ENCODE assay signal across 20 mouse cellular contexts in genomic region chr11:87707570-87707969, GRCm38 (mm10). TPM values are rescaled to one million over a fixed set of nuclear protein-coding genes. Genes with fewer than 3 reads are reported as not detected.
A peak's percentile ranks its signal among the peaks of the same experiment; 100 is the strongest.
DNase-seq lines count a peak whose midpoint lies in the region; ATAC-seq and TF ChIP-seq lines count a peak whose summit lies in the region.
"Had no signal": no experiment of that assay in that cellular context is flagged by ENCODE, and none has a peak within 500 bp of the region (broad histone marks: within the 10 kb centered on the region; RNA-seq: fewer than 3 reads in every experiment).

No protein-coding gene starts in this region.

- no peak for TF ChIP-seq EP300 in lung, postnatal 0 days (IDR thresholded peaks at IDR 0.05)

- DNase-seq in lung, postnatal 0 days (ENCODE audit: low spot score) = peak; percentile 15
- DNase-seq in lung, postnatal 4 days = no peak
- peak; percentile 28 for DNase-seq in ES-CJ7 (ENCODE audit: low read depth, low spot score)
- DNase-seq in brain, embryonic 14.5 days (ENCODE audit: low read depth) = peak; percentile 37
- no peak for DNase-seq in thymus, postnatal 14 days
- DNase-seq in heart, postnatal 4 days = no peak
- DNase-seq: cerebellum, adult 8-10 months; gastrocnemius, postnatal 14 days; kidney, postnatal 4 days; right cerebral cortex, postnatal 25 days; thymus, adult 18-20 months had no signal

- H3K9ac ChIP-seq in lung, postnatal 0 days (replicated peaks; ENCODE audit: low read depth) = no peak overlapping the region
- H3K9ac ChIP-seq in embryonic facial prominence, embryonic 12.5 days = no peak overlapping the region
- H3K9ac ChIP-seq: heart, embryonic 15.5 days; kidney, embryonic 15.5 days; stomach, embryonic 15.5 days had no signal

- no peaks in the 10 kb centered on the region for H3K36me3 ChIP-seq in lung, postnatal 0 days (ENCODE audit: insufficient read depth, low read length)
- no peaks in the 10 kb centered on the region for H3K36me3 ChIP-seq in embryonic facial prominence, embryonic 12.5 days
- H3K36me3 ChIP-seq: heart, embryonic 15.5 days; kidney, embryonic 15.5 days; stomach, embryonic 15.5 days had no signal

- ATAC-seq in lung, postnatal 0 days = no peak
- no peak for ATAC-seq in embryonic facial prominence, embryonic 12.5 days (ENCODE audit: insufficient number of reproducible peaks, insufficient read depth, low FRiP score, low TSS enrichment)
- no peak for ATAC-seq in erythroid progenitor cell, adult 5-6 weeks (replicated peaks; ENCODE audit: low FRiP score, poor library complexity, severe bottlenecking)
- ATAC-seq: forebrain, embryonic 14.5 days; midbrain, embryonic 16.5 days had no signal

- no peaks in the 10 kb centered on the region for H3K27me3 ChIP-seq in lung, postnatal 0 days (replicated peaks; ENCODE audit: insufficient read depth, low read length)
- H3K27me3 ChIP-seq in embryonic facial prominence, embryonic 12.5 days = no peaks in the 10 kb centered on the region
- H3K27me3 ChIP-seq: stomach, embryonic 15.5 days had no signal

- no peak for TF ChIP-seq POLR2A in brain, embryonic 14.5 days (IDR thresholded peaks at IDR 0.05; ENCODE audit: borderline replicate concordance, extremely low read depth, insufficient read depth, insufficient read length, poor library complexity, severe bottlenecking)

- no peak overlapping the region for H3K27ac ChIP-seq in lung, postnatal 0 days (ENCODE audit: low read length)
- H3K27ac ChIP-seq in embryonic facial prominence, embryonic 12.5 days = 0 out of 2 replicates have a peak overlapping the region, but pooled peaks have one; percentile 11
- H3K27ac ChIP-seq: heart, embryonic 15.5 days; kidney, embryonic 15.5 days; stomach, embryonic 15.5 days had no signal

- no peaks in the 10 kb centered on the region for H3K4me1 ChIP-seq in lung, postnatal 0 days (ENCODE audit: insufficient read depth, low read depth, low read length)
- H3K4me1 ChIP-seq in embryonic facial prominence, embryonic 12.5 days = peaks cover 5% of the 10 kb centered on the region; the same call in 1 of the 2 replicates

- no peaks in the 10 kb centered on the region for H3K9me3 ChIP-seq in lung, postnatal 0 days (ENCODE audit: low read length)
- no peaks in the 10 kb centered on the region for H3K9me3 ChIP-seq in embryonic facial prominence, embryonic 12.5 days
- H3K9me3 ChIP-seq: G1E; heart, embryonic 15.5 days; kidney, embryonic 15.5 days; stomach, embryonic 15.5 days had no signal

- no peak for TF ChIP-seq CTCF in lung, postnatal 0 days (IDR thresholded peaks at IDR 0.05)
- no peak for TF ChIP-seq CTCF in brain, embryonic 14.5 days (IDR thresholded peaks at IDR 0.05; ENCODE audit: borderline replicate concordance, extremely low read depth, insufficient read depth, insufficient read length)

- no peak overlapping the region for H3K4me3 ChIP-seq in lung, postnatal 0 days (ENCODE audit: low read depth, low read length)
- no peak overlapping the region for H3K4me3 ChIP-seq in embryonic facial prominence, embryonic 12.5 days
- H3K4me3 ChIP-seq: heart, embryonic 15.5 days; kidney, embryonic 15.5 days; stomach, embryonic 15.5 days had no signal

- WGBS in lung, postnatal 0 days = 37% methylated on average over 8 of the region's 8 CpGs
- WGBS in embryonic facial prominence, embryonic 12.5 days = 49% methylated on average over 8 of the region's 8 CpGs

- no peak overlapping the region for H3K4me2 ChIP-seq in lung, postnatal 0 days (replicated peaks; ENCODE audit: low read depth, low read length)
- H3K4me2 ChIP-seq in embryonic facial prominence, embryonic 12.5 days (replicated peaks) = no peak overlapping the region
- H3K4me2 ChIP-seq: heart, embryonic 15.5 days; kidney, embryonic 15.5 days; stomach, embryonic 15.5 days had no signal

RNA-seq across cellular contexts. Expression of gene Supt4a, which starts 29.8 kb away (rescaled TPM):
- 155 and 166 TPM in 2 replicates for polyA plus RNA-seq in lung, postnatal 0 days (2015; fragmentation: Nextera tagmentation; extraction: Ambion mirVana)
- polyA plus RNA-seq in brain, embryonic 14.5 days (2012; rRNA removed) = 118 and 147 TPM in 2 replicates
- 158 TPM in 2 replicates for polyA plus RNA-seq in embryonic facial prominence, embryonic 12.5 days (2016; fragmentation: Nextera tagmentation; extraction: Ambion mirVana)
- total RNA-seq in heart, postnatal 4 days (2021) = 10 to 100 TPM; 47.9 to 49.9 TPM
- total RNA-seq in erythroid progenitor cell, adult 5-6 weeks (2015; ENCODE audit: low replicate concordance) = 101 and 170 TPM in 2 replicates
- total RNA-seq in erythroid progenitor cell, adult 5-6 weeks (2017; ENCODE audit: low replicate concordance) = 27.0 and 66.5 TPM in 2 replicates

RNA-seq across cellular contexts. Expression of gene Rnf43, which starts 45.0 kb away (rescaled TPM):
- 4.6 and 6.6 TPM in 2 replicates for polyA plus RNA-seq in lung, postnatal 0 days (2015; fragmentation: Nextera tagmentation; extraction: Ambion mirVana)
- polyA plus RNA-seq in brain, embryonic 14.5 days (2012; rRNA removed) = 0.87 and 1.4 TPM in 2 replicates
- 4.5 and 5.5 TPM in 2 replicates for polyA plus RNA-seq in embryonic facial prominence, embryonic 12.5 days (2016; fragmentation: Nextera tagmentation; extraction: Ambion mirVana)
- under 1 TPM; 0.36 to 0.95 TPM for total RNA-seq in heart, postnatal 4 days (2021)
- total RNA-seq in erythroid progenitor cell, adult 5-6 weeks (2015; ENCODE audit: low replicate concordance) = 0.36 and 2.1 TPM in 2 replicates
- 0.39 and 0.83 TPM in 2 replicates for total RNA-seq in erythroid progenitor cell, adult 5-6 weeks (2017; ENCODE audit: low replicate concordance)
- total RNA-seq: hematopoietic stem cell, adult 5-6 weeks had no signal

RNA-seq across cellular contexts. Expression of gene Tspoap1, which starts 52.8 kb away (rescaled TPM):
- polyA plus RNA-seq in lung, postnatal 0 days (2015; fragmentation: Nextera tagmentation; extraction: Ambion mirVana) = 0.64 and 0.83 TPM in 2 replicates
- 150 and 168 TPM in 2 replicates for polyA plus RNA-seq in brain, embryonic 14.5 days (2012; rRNA removed)
- 5.1 and 8.6 TPM in 2 replicates for polyA plus RNA-seq in embryonic facial prominence, embryonic 12.5 days (2016; fragmentation: Nextera tagmentation; extraction: Ambion mirVana)
- under 1 TPM in 1 of 2 experiments, not detected in 1; 0.07 TPM for total RNA-seq in heart, postnatal 4 days (2021)
- 6.7 and 8.6 TPM in 2 replicates for total RNA-seq in erythroid progenitor cell, adult 5-6 weeks (2015; ENCODE audit: low replicate concordance)
- 9.2 and 21.3 TPM in 2 replicates for total RNA-seq in erythroid progenitor cell, adult 5-6 weeks (2017; ENCODE audit: low replicate concordance)

Comparison
In these comparisons a context has a peak if more than half of its experiments do, and no peak if none do; other contexts are left out.
1. DNase-seq: peak in lung, postnatal 0 days (single experiment), ES-CJ7 (single experiment) and brain, embryonic 14.5 days (single experiment); none in lung, postnatal 4 days (0 of 2), thymus, postnatal 14 days (single experiment) and heart, postnatal 4 days (single experiment).
2. RNA of gene Tspoap1, which starts 52.8 kb away (polyA plus RNA-seq): 150 to 168 TPM in brain, embryonic 14.5 days; 5.1 to 8.6 TPM in embryonic facial prominence, embryonic 12.5 days and 0.64 to 0.83 TPM in lung, postnatal 0 days; every median in the first group is over 10 times any median in the second.